Mouse (Mus musculus) CH12.LX (cell line): ENCODE measurements around the gene Rbfox1. TPM values are rescaled to one million over a fixed set of nuclear protein-coding genes. Genes with fewer than 3 reads are reported as not detected.
A peak's percentile ranks its signal among the peaks of the same experiment; 100 is the strongest.

Experiments
- DNase-seq: peaks from one replicate; pipeline ENCODE4 v3.0.0-alpha.2; 2013; ENCODE audit errors: extremely low read depth
- H3K27ac ChIP-seq: 2 replicates; pipeline ENCODE4 v1.5.1; 2012; ENCODE audit warnings: low read depth, mild to moderate bottlenecking, control low read depth, moderate library complexity; ENCODE audit not compliant: insufficient read depth
- H3K27me3 ChIP-seq: replicated peaks from 2 replicates; pipeline ENCODE3; 2012; ENCODE audit warnings: inconsistent platforms
- H3K36me3 ChIP-seq, 2 experiments: replicated peaks in 1 of 2; 2 replicates each; pipeline versions ENCODE3 to v1.6.1; 2012; ENCODE audit warnings: inconsistent platforms in 1 of 2, low read length in 1 of 2, mild to moderate bottlenecking in 1 of 2, mixed read lengths in 1 of 2, moderate library complexity in 1 of 2; ENCODE audit not compliant: control insufficient read depth in 1 of 2, insufficient read depth in 1 of 2
- H3K4me1 ChIP-seq, 2 experiments: 2 replicates each; pipeline ENCODE4 v1.6.1; 2012; ENCODE audit warnings: inconsistent platforms in 1 of 2, moderate library complexity in 1 of 2; ENCODE audit not compliant: insufficient read depth in 2 of 2, control insufficient read depth in 1 of 2
- H3K4me2 ChIP-seq: 2 replicates; pipeline ENCODE4 v1.6.1; 2012; ENCODE audit warnings: low read depth, mild to moderate bottlenecking, control low read depth; ENCODE audit not compliant: poor library complexity, insufficient read depth, severe bottlenecking
- H3K4me3 ChIP-seq, 3 experiments: fragments of 150-350 bp in 1 of 3; sonication (generic) in 1 of 3; replicated peaks in 1 of 3; 2 replicates each; pipeline versions ENCODE3 to v1.5.1; 2011 to 2012; ENCODE audit warnings: low read depth in 2 of 3, low read length in 2 of 3, mild to moderate bottlenecking in 2 of 3, moderate library complexity in 2 of 3, control low read depth in 1 of 3, improper control_type of control experiment in 1 of 3, inconsistent platforms in 1 of 3, mixed read lengths in 1 of 3; ENCODE audit not compliant: poor library complexity in 1 of 3
- H3K79me2 ChIP-seq: replicated peaks from 2 replicates; pipeline ENCODE4 v1.6.1; 2012; ENCODE audit warnings: mild to moderate bottlenecking, moderate library complexity; ENCODE audit not compliant: control insufficient read depth, poor library complexity, insufficient read depth, severe bottlenecking; ENCODE audit errors: extremely low read depth
- H3K9ac ChIP-seq: 2 replicates; pipeline ENCODE4 v1.6.1; 2012; ENCODE audit warnings: low read depth, mild to moderate bottlenecking, control low read depth, moderate library complexity; ENCODE audit not compliant: insufficient read depth
- H3K9me3 ChIP-seq: replicated peaks from 2 replicates; pipeline ENCODE3; 2012; ENCODE audit warnings: low read length, inconsistent platforms, mixed read lengths
- BHLHE40 ChIP-seq: IDR thresholded peaks from 2 replicates; pipeline ENCODE4 v1.6.1; 2011; ENCODE audit warnings: mild to moderate bottlenecking, low read depth, low read length, improper control_type of control experiment
- CHD1 ChIP-seq: IDR thresholded peaks from 2 replicates; pipeline ENCODE4 v1.6.1; 2012; ENCODE audit warnings: low read depth, low read length, improper control_type of control experiment, inconsistent platforms
- CHD2 ChIP-seq: IDR thresholded peaks from 2 replicates; pipeline ENCODE4 v1.6.1; 2011; ENCODE audit warnings: low read length, improper control_type of control experiment
- CTCF ChIP-seq, 2 experiments: IDR thresholded peaks in 1 of 2; conservative IDR thresholded peaks in 1 of 2; 2 replicates each; pipeline ENCODE4 v1.5.1; 2011 to 2012; ENCODE audit warnings: low read depth in 2 of 2, low read length in 2 of 2, improper control_type of control experiment in 1 of 2, inconsistent platforms in 1 of 2, mild to moderate bottlenecking in 1 of 2, moderate library complexity in 1 of 2
- E2F4 ChIP-seq: IDR thresholded peaks from 2 replicates; pipeline ENCODE4 v1.6.1; 2011; ENCODE audit warnings: low read depth, low read length, improper control_type of control experiment; ENCODE audit not compliant: insufficient replicate concordance
- EP300 ChIP-seq: IDR thresholded peaks from 2 replicates; pipeline ENCODE4 v1.6.1; 2011; ENCODE audit warnings: low read length, improper control_type of control experiment
- GABPA ChIP-seq: IDR thresholded peaks from 2 replicates; pipeline ENCODE4 v1.6.1; 2012; ENCODE audit warnings: low read depth, low read length, improper control_type of control experiment, inconsistent platforms; ENCODE audit not compliant: insufficient replicate concordance
- IRF4 ChIP-seq: IDR thresholded peaks from 2 replicates; pipeline ENCODE4 v1.6.1; 2014; ENCODE audit warnings: low read depth, mild to moderate bottlenecking, inconsistent platforms, low read length, improper control_type of control experiment
- JUND ChIP-seq: conservative IDR thresholded peaks from 2 replicates; pipeline ENCODE4 v1.6.1; 2011; ENCODE audit warnings: low read depth, low read length, improper control_type of control experiment
- KAT2A ChIP-seq: IDR thresholded peaks from 2 replicates; pipeline ENCODE4 v1.6.1; 2012; ENCODE audit warnings: low read length, improper control_type of control experiment, inconsistent platforms; ENCODE audit not compliant: insufficient replicate concordance
- MAFK ChIP-seq: IDR thresholded peaks from 2 replicates; pipeline ENCODE4 v1.6.1; 2011; ENCODE audit warnings: low read length, improper control_type of control experiment; ENCODE audit not compliant: insufficient replicate concordance
- MAX ChIP-seq: IDR thresholded peaks from 2 replicates; pipeline ENCODE4 v1.6.1; 2011; ENCODE audit warnings: low read length, improper control_type of control experiment
- MAZ ChIP-seq: IDR thresholded peaks from 2 replicates; pipeline ENCODE4 v1.6.1; 2012; ENCODE audit warnings: low read depth, mild to moderate bottlenecking, inconsistent platforms, low read length, improper control_type of control experiment, moderate library complexity
- MEF2A ChIP-seq: IDR thresholded peaks from 2 replicates; pipeline ENCODE4 v1.6.1; 2014; ENCODE audit warnings: low read depth, mild to moderate bottlenecking, inconsistent platforms, low read length, improper control_type of control experiment, borderline replicate concordance
- MYC ChIP-seq: IDR thresholded peaks from 2 replicates; pipeline ENCODE4 v1.6.1; 2011; ENCODE audit warnings: low read depth, mild to moderate bottlenecking, improper control_type of control experiment, low read length
- NELFE ChIP-seq: IDR thresholded peaks from 2 replicates; pipeline ENCODE4 v1.6.1; 2011; ENCODE audit warnings: low read depth, low read length, improper control_type of control experiment
- NRF1 ChIP-seq: IDR thresholded peaks from 2 replicates; pipeline ENCODE4 v1.6.1; 2014; ENCODE audit warnings: low read depth, mild to moderate bottlenecking, inconsistent platforms, low read length, improper control_type of control experiment, moderate library complexity
- PAX5 ChIP-seq: IDR thresholded peaks from 2 replicates; pipeline ENCODE4 v1.6.1; 2012; ENCODE audit warnings: low read length, inconsistent platforms, mixed read lengths
- POLR2A ChIP-seq: IDR thresholded peaks from 2 replicates; pipeline ENCODE4 v1.6.1; 2011; ENCODE audit warnings: low read depth, mild to moderate bottlenecking, improper control_type of control experiment, low read length
- RCOR1 ChIP-seq: conservative IDR thresholded peaks from 2 replicates; pipeline ENCODE4 v1.6.1; 2012; ENCODE audit warnings: low read depth, mild to moderate bottlenecking, inconsistent platforms, low read length, improper control_type of control experiment
- SMC3 ChIP-seq: IDR thresholded peaks from 2 replicates; pipeline ENCODE4 v1.6.1; 2011; ENCODE audit warnings: low read depth, low read length, improper control_type of control experiment
- TBP ChIP-seq: conservative IDR thresholded peaks from 2 replicates; pipeline ENCODE4 v1.6.1; 2011; ENCODE audit warnings: low read depth, low read length, improper control_type of control experiment
- TCF12 ChIP-seq: IDR thresholded peaks from 2 replicates; pipeline ENCODE4 v1.6.1; 2014; ENCODE audit warnings: low read depth, mild to moderate bottlenecking, inconsistent platforms, low read length, improper control_type of control experiment
- USF1 ChIP-seq: IDR thresholded peaks from 2 replicates; pipeline ENCODE4 v1.6.1; 2014; ENCODE audit warnings: low read depth, mild to moderate bottlenecking, inconsistent platforms, low read length, improper control_type of control experiment
- ZC3H11A ChIP-seq: IDR thresholded peaks from 2 replicates; pipeline ENCODE4 v1.6.1; 2012; ENCODE audit warnings: low read depth, mild to moderate bottlenecking, inconsistent platforms, low read length, improper control_type of control experiment
- ZMIZ1 ChIP-seq: IDR thresholded peaks from 2 replicates; pipeline ENCODE4 v1.6.1; 2012; ENCODE audit warnings: low read depth, mild to moderate bottlenecking, inconsistent platforms, low read length, improper control_type of control experiment
- ZNF384 ChIP-seq: IDR thresholded peaks from 2 replicates; pipeline ENCODE4 v1.6.1; 2012; ENCODE audit warnings: low read depth, low read length, improper control_type of control experiment, inconsistent platforms
- dilution Hi-C: fragments of 300-500 bp; cut with MboI; formaldehyde crosslinking; loops from 2 replicates; pipeline ENCODE4 v1.14.3; 2020; ENCODE audit warnings: low sequenced_read_pairs; ENCODE audit not compliant: extremely low pct_unique_long_range_greater_than_20kb, extremely low pct_ligation_motif_present
- in situ Hi-C: fragments of 300-500 bp; cut with MboI; formaldehyde crosslinking; loops from 3 replicates; pipeline ENCODE4 v1.14.3; 2019; ENCODE audit warnings: low sequenced_read_pairs, low pct_ligation_motif_present, low pct_unique_long_range_greater_than_20kb, mixed read lengths
- polyA plus RNA-seq: library from polyadenylated mRNA; unstranded; fragments of >175 nt; gene quantifications from 2 replicates; pipeline ENCODE4 v1.2.1, GENCODE M21; 2012; ENCODE audit warnings: low read depth; ENCODE audit not compliant: insufficient read length
- total RNA-seq, 2 experiments: library from RNA; depleted of rRNA; stranded (reverse); fragments of 300-350 nt in 1 of 2; fragments of >200 nt in 1 of 2; gene quantifications; 2 replicates each; pipeline ENCODE4 v1.2.3; 2012 to 2014

The Rbfox1 gene
- total and polyA plus RNA-seq, 3 experiments: not detected

GRCm38 (mm10) chr16:6242468-6242867, 357.3 kb downstream of the Rbfox1 start:
- Histone ChIP-seq H3K9me3 (peaks cover 84% of the 10 kb centered on the region), H3K4me3 (no peak overlapping the region), H3K36me3 (no peaks in the 10 kb centered on the region), H3K4me1 (no peaks in the 10 kb centered on the region), H3K27ac (no peak overlapping the region), H3K79me2 (no peaks in the 10 kb centered on the region), H3K27me3 (no peaks in the 10 kb centered on the region), H3K9ac (no peak overlapping the region), H3K4me2 (no peak overlapping the region)
- no peak for TF ChIP-seq ZMIZ1
- TF ChIP-seq NELFE: no peak
- TF ChIP-seq MAX: no peak
- TF ChIP-seq CTCF (conservative IDR thresholded peaks at IDR 0.05 in 1 of 2, IDR thresholded peaks at IDR 0.05 in 1 of 2; ENCODE audit: low read depth in 2 of 2, low read length in 2 of 2): no peak
- no peak for TF ChIP-seq KAT2A
- no peak for TF ChIP-seq IRF4
- no peak for TF ChIP-seq TCF12
- no peak for TF ChIP-seq ZNF384
- no peak for TF ChIP-seq SMC3
- dilution Hi-C loops (no loop called here), in situ Hi-C loops (no loop called here)
- DNase-seq: no peak

- H3K36me3 ChIP-seq: no peaks in the 10 kb centered on the region
- H3K27ac ChIP-seq: no peak overlapping the region
- no peaks in the 10 kb centered on the region for H3K27me3 ChIP-seq
- no peak overlapping the region for H3K4me3 ChIP-seq
- dilution Hi-C loops (no loop called here), in situ Hi-C loops (no loop called here)
- TF ChIP-seq NELFE (no peak), EP300 (no peak), MEF2A (no peak), ZNF384 (no peak), GABPA (no peak), JUND (no peak), KAT2A (no peak), POLR2A (no peak), MAZ (no peak), RCOR1 (no peak), IRF4 (no peak)
- no peak for DNase-seq
- no peaks in the 10 kb centered on the region for H3K4me1 ChIP-seq
- H3K9me3 ChIP-seq: peaks cover 75% of the 10 kb centered on the region
- no peaks in the 10 kb centered on the region for H3K79me2 ChIP-seq
- no peak overlapping the region for H3K9ac ChIP-seq
- H3K4me2 ChIP-seq: no peak overlapping the region
Measured at GRCm38 (mm10) chr16:6247569-6247968, 362.4 kb downstream of the Rbfox1 start.

DNA sequence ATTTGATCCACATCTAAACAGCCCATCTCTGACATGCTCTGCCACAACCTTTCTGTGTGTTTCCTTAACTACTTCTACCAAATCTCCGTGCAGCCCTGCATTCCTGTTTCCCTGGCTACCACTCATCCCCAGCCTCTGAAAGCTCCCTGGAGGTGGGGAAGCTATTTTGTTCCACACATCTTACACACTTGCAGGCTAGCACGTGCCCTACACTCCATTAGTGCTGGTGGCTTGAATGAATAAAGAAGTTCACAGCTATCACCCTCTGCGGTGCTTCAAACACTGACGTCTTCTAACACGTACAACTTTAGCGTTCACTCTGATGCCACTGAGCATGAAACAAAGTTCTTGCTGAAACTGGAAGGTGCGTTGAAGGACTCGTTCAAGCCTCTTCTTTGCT, 379.4 kb downstream of the Rbfox1 start:
- peaks cover 68% of the 10 kb centered on the region for H3K9me3 ChIP-seq
- H3K4me3 ChIP-seq: peak overlapping the region in 1 of 3 experiments; percentile 8
- H3K9ac ChIP-seq: no peak overlapping the region
- dilution Hi-C loops: no loop called here
- no peaks in the 10 kb centered on the region for H3K36me3 ChIP-seq
- H3K27ac ChIP-seq: no peak overlapping the region
- TF ChIP-seq JUND (no peak), MAX (no peak), BHLHE40 (no peak), ZC3H11A (no peak), MAZ (no peak), NELFE (no peak), MAFK (no peak), TBP (no peak), CHD1 (no peak), MYC (no peak), NRF1 (no peak), KAT2A (no peak), USF1 (no peak), ZNF384 (no peak), MEF2A (no peak), CHD2 (no peak), PAX5 (no peak), RCOR1 (no peak), E2F4 (no peak), SMC3 (no peak)
- TF ChIP-seq, all 38 proteins: peak for 0
- H3K4me1 ChIP-seq: no peaks in the 10 kb centered on the region
- H3K4me2 ChIP-seq: no peak overlapping the region
- DNase-seq: no peak
- no peaks in the 10 kb centered on the region for H3K27me3 ChIP-seq
- in situ Hi-C loops: no loop called here
- H3K79me2 ChIP-seq: no peaks in the 10 kb centered on the region
